Mouse (Mus musculus) cerebellum, postnatal 36 days (tissue): ENCODE measurements around the gene Gm4792.

ENCODE experiments used
- DNase-seq, 2 experiments: peaks; one replicate each; pipeline ENCODE4 v3.0.0; 2021 to 2022; ENCODE audit warnings: mixed read lengths in 2 of 2

Gm4792 gene

DNA sequence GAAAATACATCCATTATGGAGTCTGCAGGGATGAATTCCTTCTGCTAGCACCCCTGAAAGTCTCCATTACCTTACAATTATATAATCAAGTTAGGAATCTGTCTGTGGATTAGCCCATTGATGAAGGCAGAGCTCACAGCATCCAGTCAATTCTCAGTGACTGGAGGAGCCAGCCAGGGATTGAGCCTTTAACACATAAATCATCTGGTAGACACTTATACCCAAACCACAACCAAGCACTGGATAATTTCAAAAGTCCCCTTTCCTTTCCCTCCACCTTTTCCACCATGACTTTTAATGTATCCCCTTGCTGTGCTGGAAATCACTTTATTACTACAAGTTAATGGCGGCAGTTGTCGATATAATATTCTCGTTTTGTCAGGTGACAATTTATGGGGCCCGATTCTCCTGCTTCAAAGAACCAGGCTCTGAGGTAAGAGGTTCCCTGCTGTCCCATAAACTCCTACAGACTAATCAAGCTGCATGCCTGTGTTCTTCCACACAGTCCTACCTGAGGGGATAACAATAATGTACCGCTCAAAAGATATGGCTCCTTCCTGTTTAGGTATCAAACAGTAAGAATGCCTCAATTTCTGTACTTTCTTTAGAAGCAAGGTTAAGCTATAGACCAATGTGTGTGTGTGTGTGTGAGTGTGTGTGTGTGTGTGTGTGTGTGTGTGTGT is 2.4 kb downstream of the Gm4792 start:
- no peak for DNase-seq

DNA sequence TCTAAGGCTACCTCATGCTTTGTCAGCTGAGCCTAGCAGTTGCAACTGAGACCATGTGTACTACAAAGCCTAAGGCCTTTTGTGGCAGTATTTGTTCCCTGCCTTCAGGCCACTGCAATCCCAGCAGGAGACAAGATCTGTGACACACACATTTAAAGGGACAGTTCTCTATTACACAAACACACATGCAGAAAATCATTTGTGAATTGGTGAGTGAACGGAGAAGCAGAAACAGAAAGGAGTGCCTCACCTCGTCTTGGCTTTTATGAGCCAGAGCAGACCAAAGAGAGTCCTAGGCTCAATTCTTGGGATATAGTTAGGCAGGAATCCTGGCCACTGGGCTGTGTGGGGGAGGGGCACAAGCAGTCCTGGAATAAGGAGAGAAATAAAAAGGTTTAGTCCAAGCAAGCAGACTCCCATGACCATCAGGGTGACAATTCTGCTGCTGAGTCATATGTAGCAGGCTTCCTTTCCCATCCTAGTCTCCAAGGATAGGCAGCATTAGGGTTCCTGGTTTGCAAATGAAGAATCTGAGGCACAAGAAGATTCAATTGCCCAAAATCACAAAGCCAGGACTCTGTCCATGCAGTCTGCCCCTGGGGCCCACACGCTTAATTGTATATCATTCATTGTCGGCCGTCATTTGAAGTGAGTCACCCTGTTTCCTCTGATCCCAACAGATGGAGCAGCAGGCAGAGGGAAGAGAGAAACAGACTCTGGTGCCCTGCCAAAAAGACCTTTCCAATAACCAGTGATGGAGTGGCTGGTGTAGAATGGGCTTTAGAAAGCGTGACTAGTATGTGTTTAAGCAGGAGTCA is 3.4 kb downstream of the Gm4792 start:
- peak; percentile 53 to 69 for DNase-seq

DNA sequence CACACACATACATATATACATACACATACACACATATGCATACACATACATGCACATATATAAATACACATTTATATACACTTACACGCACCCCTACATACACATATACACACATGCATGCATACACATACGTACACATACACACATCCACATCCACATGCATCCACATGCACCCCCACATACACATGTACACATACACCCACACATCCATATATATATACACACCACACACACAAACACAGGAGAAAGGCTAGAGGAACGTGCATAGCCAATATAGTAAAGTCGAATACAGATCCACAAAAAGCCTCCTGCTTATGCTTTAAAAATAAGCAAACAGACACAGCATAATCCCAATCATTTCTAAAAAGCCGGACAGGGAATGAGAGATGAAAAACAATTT is 4.1 kb downstream of the Gm4792 start:
- no peak for DNase-seq

DNA sequence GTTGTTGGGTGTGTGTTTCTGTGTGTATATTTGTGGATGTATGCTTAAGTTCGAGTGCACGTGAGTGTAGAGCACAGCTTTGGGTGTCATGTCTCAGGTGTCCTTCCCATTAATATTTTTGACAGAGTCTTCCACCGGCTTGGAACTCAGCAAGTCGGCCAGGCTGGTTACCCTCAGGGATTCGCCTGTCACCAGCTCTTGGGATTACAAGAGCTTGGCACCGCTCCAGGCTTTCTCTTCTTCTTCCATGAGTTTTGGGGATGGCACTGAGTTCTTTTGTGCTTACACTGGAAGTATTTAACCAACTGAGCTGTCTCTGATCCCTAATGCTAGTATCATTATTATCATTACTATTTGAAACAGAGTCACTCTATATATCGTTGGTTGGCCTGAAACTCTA is 15.7 kb downstream of the Gm4792 start:
- DNase-seq, result no peak

DNA sequence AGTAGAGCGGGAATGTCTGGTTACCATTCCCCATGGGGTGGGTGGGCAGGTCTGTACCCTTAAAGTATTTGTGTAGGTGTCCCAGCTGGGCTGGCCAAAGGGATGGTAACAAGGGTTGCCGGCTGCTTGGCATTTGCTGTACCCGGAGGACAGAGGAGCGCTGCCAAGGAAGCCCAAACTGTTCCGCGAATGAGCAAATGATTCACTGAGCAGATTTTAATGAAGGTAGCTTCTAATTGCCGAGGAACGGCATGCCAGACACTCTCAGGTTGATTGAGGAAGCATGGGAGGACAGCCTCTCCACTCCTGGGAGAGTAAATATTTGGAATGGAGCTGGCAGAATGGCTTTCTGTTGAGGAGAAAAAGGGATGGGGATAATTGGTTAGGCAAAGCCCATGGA is 16.3 kb downstream of the Gm4792 start:
- peak; percentile 64 to 68 for DNase-seq

DNA sequence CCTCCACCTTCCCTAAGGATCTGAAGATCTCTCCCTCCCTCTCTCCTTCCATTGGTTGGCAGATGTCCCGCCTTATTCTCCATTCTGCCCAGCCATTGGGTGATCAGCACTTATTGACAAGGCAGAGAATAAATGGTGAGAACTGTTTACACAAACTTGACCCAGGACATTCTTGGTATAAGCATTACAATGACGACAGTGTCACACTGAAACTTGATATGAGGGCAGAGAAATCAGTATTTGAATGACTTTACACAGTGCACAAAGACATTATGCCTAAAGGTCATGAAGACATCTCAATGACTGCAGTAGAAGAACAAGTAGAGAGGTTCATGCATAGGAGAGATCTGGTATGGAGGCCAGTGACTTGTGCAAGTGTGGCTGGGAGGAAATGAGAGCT is 22.0 kb downstream of the Gm4792 start:
- DNase-seq, result no peak

DNA sequence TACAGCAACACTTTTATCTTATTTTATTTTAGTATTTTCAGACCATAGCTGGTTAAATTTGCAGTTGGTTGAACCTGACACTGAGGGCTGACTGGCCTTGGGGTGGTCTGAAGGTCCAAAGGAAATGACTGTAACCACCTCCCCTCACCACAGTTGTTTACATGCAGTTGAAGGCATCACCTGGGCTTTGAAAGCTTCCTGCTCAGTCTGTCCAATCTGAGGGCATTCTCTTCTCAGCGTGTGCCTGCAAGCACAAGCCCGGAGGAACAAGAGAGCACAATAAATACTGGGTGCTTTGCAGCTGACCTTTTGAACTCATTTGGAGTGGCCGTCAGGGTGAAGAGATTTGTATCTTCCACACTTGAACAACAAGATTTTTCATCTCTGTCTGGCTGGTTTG is 23.2 kb downstream of the Gm4792 start:
- DNase-seq, result no peak

DNA sequence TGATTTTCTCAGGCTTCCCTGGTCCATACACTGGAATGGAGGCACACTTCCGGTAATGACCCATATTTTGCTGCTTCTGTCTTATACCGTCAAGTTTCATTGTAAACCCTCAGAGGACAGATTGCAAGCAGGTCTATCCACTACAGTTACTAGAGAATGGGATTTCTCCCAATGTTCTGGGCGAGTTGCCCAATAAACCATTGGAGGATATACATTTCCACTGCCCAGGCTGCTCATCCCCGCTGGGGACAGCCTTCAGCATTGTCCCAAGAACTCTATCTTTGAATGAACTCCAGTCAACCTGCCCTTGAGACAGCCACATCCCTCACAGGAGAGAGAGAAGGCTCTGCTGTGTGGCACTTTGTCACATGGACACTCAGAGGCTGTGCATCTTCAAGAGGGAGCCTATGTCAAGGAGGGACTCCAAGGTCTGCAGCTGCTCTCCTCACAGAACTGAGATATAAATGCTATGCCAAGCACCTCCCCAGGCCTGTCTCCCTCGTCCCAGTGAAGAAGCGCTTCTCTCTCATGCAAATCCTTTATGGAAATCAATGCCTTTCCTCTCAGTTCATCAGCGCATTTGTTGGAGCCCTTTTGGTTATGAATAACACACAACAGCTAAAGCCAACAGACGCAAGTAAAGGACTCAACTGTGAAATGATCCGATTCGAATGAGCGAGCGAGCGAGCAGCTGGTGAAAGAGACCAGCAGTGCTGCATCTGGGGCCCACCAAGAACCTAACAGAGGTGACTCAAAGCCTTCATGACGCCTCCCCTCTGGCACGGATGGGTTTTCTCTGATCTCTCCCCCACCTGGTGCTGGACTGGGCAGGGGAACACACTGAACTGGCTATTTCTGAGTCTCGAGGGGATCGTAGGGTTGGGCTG is 32.6 kb downstream of the Gm4792 start:
- peak; percentile 27 to 54 for DNase-seq

DNA sequence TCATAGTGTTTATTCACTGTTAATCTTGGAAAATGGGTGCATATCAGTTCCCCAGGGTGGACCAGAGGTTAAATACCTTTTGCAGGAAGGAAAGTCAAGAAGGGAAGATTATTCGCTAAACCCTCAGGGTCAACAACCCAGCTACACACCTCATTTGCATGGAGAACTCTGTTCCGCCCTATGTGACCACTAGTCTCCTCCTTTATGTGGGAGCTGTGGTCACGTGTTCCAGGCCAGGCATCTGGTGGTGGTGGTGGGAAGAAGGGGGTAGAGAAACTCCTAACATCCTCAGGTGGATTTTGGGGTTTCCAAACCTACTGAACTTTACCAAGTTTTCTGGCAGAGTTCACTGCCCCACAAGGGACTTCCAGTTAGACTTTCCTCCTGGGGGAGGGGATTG is 35.3 kb downstream of the Gm4792 start:
- DNase-seq, result no peak

DNA sequence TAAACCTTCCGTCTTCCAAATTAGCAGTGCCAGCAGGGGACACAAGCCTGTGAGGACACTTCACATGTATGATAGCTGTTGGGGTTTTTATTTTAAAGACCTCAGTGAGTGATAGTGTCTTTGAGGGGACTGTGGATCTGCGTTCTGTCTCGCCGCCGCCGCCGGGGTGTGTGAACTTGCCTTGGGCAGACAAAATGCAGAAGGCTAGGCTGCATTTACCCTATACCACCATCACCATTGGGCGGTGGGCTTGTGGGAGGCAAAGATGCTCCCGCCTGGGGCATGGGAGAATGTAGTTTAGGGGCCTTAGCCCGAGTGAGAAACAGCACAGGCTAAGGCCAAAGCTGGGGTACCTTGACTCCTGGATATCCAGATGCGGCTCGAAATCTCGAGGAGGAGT is 35.9 kb downstream of the Gm4792 start:
- DNase-seq, result no peak

DNA sequence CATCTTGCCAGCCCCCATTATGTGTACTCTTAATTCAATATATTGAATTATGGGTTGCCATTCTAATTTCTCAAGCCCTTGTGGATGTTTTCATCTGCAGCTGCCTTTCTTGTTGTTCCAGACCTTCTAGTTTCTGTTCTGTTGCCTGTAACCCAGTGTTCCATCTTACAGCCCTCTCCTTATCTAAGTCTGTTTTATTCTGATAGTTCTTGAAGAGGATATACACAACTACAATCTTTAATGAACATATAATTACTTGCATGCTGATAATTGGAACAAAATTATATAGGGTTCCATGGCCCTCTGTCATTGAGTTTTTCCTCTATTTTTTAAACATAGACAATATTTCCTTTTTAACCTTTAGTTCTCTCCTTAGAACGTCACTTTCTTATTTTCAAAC is 38.0 kb downstream of the Gm4792 start:
- DNase-seq, result no peak

DNA sequence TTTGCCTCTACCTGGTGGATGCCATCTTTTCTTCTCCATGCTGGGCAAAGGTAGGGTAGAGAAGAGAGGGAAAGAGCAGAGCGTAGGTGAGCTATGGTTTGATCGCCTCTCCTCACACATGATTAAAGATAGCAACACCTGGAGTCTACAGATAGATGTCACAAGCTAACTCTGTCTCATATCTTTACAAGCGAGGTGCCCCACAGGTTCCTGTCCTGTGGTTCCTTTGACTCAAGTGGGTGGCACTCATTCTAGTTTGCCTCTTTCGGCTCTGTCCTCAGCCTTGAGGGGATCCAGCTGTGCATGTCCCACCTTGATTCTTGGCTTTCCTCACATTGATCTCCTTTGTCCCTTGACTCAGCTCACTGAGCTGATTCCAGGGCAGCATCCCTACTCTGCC is 42.0 kb downstream of the Gm4792 start:
- DNase-seq, result no peak

DNA sequence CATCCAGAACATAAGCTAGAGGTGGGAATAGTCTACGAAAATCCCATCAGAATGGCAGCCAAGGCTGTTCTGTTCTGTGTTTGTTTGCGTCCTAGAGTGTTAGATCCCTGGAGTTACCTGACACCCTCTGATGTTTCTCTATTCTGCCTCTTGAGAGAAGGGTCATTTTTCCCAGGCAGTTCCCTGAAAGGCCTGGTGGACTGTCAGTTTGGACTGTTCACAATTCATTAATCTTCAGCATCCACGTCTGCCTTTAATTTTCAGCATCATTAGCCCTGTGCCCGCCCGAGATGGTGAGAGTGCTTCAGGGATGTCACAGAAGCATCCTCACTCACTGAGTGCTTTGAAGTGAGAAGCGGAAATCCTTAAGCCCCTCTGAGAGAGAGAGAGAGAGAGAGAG is 42.8 kb downstream of the Gm4792 start:
- no peak for DNase-seq

DNA sequence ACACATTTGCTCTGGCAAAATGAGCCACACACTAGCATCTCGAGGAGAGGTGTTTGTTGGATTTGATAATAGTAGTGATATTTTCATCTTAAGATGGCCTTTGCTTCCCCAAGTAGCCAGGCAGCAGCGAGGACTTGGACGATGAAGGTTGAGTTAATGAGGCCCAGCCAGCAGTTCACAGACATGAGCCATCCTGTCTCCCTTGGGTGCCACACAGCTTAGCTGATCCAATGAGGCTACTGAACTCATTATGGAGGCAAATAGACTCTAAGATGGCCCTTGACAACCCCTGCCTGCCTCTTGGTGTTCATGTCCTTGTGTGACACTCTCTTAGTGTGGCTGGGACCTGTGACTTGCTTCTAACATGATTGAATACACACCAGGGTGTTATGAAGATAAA is 43.7 kb downstream of the Gm4792 start:
- DNase-seq, result no peak

DNA sequence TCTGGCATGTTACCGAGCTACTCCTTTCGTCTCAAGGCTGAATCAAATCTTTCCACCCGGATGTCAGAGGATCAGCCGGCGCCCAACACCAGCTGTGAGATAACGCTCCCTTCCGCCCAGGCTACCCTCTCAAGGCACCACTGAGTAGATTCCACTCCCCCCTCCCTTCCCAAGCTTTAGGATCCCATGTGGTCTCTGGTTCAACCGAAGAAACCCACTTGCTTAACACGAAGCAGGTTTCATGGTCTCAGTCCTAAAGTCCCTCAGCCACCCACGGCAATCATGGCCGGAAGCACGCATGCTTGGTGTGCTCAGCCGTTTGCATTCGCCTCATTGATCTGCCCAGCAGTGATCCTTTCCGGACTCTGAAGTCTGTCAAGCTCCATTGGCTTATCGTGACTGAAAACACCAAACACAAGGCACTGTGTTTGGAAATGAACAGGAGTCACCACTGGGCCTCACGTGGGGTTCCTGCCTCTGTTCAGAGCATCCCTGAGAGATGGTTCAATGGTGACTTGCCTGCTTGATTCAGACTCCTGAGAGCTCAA is 45.2 kb downstream of the Gm4792 start:
- no peak for DNase-seq

DNA sequence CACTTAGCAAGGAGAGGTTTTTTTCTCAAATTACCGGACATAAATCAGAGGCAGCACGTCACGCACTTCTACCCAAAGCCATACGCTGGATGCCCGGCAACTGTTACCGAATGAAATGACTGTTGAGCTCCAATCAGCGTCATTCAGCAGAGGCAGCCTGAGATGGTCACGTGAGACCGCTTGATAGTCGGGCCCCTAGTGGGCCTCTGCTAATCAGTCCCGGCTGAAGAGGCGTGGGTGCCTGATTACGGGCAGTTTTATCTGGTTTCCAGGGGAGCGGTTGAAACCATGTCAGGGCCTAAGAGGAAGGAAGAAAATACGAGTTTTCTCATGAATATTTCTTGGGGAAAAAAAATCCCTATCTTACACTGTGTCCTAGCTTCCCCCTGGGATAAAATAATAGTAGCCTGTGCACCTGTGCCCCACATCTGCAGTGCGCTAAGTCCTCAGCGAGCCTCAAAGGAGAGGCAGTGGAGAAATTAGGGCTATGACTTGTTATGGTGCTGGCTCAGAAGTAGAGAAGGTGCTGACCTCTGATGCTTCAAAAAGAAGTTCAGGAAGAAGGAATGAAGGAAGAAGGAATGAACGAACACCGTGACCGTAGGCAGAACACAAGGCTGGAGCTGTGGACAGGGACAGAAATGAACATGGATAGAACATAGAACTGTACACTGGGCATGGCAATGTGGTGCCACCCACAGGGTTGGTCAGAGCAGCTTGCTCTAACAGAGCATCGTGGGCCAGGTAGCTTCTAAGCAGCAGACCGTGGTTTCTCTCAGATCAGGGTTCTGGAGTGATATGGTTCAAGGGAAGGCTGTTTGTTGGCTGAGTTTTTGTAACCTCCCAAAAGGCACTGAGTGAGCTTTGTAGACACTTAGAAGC is 48.7 kb downstream of the Gm4792 start:
- DNase-seq, result no peak

DNA sequence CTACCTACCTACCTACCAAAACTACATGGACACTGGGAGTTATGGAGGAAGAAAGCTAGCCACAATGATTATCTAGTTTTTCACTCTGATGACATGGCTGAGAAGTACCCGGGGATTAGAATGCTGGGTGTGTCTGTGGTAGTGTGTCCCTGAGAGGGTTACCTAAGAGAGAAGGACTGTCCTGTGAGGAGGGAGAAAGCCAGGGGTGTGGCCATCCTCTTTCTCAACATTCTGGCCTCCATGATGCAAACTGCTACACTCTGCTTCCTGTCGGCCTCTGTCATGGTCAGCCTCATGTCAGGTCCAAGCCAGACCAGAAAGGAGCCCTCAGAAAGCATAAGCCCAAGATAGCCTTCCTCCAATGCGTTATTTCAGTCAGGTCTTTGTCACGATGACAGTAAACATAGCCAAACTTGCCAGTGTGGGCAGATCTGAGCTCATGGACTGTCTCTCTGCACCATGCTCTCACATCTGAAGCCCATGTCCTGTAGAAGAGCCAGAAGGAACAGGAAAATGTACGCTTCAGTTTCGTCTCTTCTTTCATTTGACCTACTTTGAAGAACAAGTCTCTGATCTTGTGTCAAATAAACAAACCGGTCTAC is 50.7 kb downstream of the Gm4792 start:
- DNase-seq, result no peak
